Mouse (Mus musculus): ENCODE measurements around the gene Aak1. TPM values are rescaled to one million over a fixed set of nuclear protein-coding genes. Genes with fewer than 3 reads are reported as not detected.
A peak's percentile ranks its signal among the peaks of the same experiment; 100 is the strongest.

The Aak1 gene
- polyA plus RNA-seq, 1 experiment from 2014 or later: 43.9 TPM

DNA sequence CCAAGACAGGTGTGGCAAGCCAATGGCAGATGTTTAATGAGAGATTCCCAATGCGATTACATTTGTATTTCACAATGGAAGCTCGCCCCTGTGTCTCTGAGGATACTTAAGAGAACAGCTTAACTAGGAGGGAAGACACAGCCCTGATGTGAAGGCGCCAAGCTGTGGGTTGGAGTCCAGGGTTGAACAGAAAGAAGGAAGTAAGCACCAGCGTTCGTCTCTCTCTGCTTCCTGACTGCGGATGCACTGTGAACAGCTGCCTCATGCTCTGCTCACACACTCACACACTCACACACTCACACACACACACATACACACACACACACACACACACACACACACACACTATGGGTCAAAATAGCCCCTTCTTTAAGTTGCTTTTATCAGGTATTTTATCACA, 19.5 kb upstream of the Aak1 start:
- Histone ChIP-seq H3K27ac (replicated peaks; ENCODE audit: low read depth, low read length) (no peak overlapping the region), H3K4me2 (ENCODE audit: low read length) (no peak overlapping the region), H3K9me3 (ENCODE audit: control insufficient read depth, low read length) (no peaks in the 10 kb centered on the region), H3K9ac (replicated peaks; ENCODE audit: low read length) (no peak overlapping the region), H3K36me3 (ENCODE audit: control insufficient read depth, insufficient read depth, low read length) (no peaks in the 10 kb centered on the region), H3K4me3 (replicated peaks; ENCODE audit: low read depth, low read length) (no peak overlapping the region), H3K4me1 (ENCODE audit: control insufficient read depth, insufficient read depth, low read length) (no peaks in the 10 kb centered on the region), H3K27me3 (ENCODE audit: control insufficient read depth, insufficient read depth, low read length) (no peaks in the 10 kb centered on the region)
- DNase-seq (no peak), ATAC-seq (ENCODE audit: low FRiP score, low TSS enrichment) (no peak)
- WGBS: 84% methylated on average over 6 of the region's 6 CpGs

DNA sequence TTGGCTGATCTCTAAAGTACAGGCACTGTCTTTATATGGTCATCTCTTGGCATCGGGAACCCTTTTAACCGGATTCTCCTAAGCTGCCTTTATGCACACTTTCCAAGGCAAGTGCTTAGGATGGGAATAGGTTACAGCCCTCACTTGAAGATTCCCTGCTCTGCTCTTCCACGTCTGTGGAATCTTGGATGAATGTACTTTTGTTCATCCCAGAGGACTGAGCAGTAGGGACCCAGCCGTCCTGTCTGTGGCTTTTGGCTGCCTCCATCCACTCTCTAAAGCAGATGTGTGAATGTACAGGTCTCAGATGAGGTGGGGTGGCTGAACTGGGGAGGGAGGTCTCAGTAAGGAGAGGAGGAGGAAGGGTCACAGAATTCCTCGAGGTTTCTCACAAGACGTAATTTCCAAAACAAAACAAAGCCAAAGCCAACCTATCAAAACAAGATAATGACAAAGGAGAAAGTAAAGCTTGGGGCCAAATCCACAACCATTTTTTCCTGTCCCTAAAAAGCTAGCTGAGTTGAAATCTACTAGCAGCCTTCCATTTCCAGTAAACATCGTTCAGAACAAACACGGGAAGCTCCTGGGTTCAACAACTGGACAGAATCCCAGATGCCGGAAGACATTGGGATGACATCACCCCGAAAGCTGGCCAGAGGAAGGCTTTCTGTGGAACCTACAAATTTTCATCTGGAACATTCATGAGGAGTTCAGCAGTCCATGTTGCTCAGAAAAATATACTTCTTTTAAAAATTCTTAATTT, 18.4 kb upstream of the Aak1 start:
- DNase-seq: no peak
- no peaks in the 10 kb centered on the region for H3K27me3 ChIP-seq (ENCODE audit: control insufficient read depth, insufficient read depth, low read length)
- no peak overlapping the region for H3K27ac ChIP-seq (replicated peaks; ENCODE audit: low read depth, low read length)
- no peaks in the 10 kb centered on the region for H3K4me1 ChIP-seq (ENCODE audit: control insufficient read depth, insufficient read depth, low read length)
- H3K36me3 ChIP-seq (ENCODE audit: control insufficient read depth, insufficient read depth, low read length): no peaks in the 10 kb centered on the region
- no peak overlapping the region for H3K9ac ChIP-seq (replicated peaks; ENCODE audit: low read length)
- no peak overlapping the region for H3K4me2 ChIP-seq (ENCODE audit: low read length)
- 83% methylated on average over 10 of the region's 10 CpGs for WGBS
- H3K9me3 ChIP-seq (ENCODE audit: control insufficient read depth, low read length): no peaks in the 10 kb centered on the region
- ATAC-seq (ENCODE audit: low FRiP score, low TSS enrichment): no peak
- H3K4me3 ChIP-seq (replicated peaks; ENCODE audit: low read depth, low read length): no peak overlapping the region

DNA sequence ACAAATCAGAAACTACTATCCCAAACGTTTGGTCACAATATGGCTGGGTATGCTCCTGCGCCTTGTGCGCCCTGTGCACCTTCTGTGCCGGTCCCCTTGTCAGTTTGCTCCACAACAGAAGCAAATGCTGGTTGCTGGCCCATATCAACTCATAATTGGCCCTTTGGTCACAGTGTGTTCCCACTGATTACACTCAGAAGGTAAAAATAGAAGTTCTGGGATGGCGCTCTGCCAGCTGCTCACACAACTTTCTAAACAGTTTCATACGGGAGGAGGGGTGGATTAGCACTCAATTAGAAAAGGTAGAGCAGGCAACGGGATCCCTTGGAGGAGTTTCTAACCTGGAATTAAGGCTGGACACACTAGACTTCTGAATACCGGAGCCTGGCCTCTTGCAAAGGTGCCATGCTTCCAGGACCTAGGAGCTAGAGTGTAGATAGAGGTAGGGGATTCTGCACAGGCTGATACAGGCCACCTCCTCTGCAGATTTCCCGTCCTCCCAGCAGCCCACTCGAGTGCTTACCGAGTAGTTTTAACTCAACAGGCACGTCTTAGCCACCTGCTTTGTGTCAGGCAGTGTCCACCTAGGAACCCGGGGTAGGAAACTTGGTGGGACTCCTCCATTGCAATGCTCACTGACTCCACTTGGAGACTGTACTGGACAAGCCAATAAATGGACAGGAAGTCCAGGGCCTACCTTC, 16.4 kb upstream of the Aak1 start:
- H3K27ac ChIP-seq (replicated peaks; ENCODE audit: low read depth, low read length): no peak overlapping the region
- H3K4me1 ChIP-seq (ENCODE audit: control insufficient read depth, insufficient read depth, low read length): no peaks in the 10 kb centered on the region
- no peak for DNase-seq
- H3K9me3 ChIP-seq (ENCODE audit: control insufficient read depth, low read length): no peaks in the 10 kb centered on the region
- H3K9ac ChIP-seq (replicated peaks; ENCODE audit: low read length): no peak overlapping the region
- H3K27me3 ChIP-seq (ENCODE audit: control insufficient read depth, insufficient read depth, low read length): no peaks in the 10 kb centered on the region
- H3K4me2 ChIP-seq (ENCODE audit: low read length): no peak overlapping the region
- no peak overlapping the region for H3K4me3 ChIP-seq (replicated peaks; ENCODE audit: low read depth, low read length)
- WGBS: 84% methylated on average over 13 of the region's 13 CpGs
- ATAC-seq (ENCODE audit: low FRiP score, low TSS enrichment): no peak
- H3K36me3 ChIP-seq (ENCODE audit: control insufficient read depth, insufficient read depth, low read length): no peaks in the 10 kb centered on the region

DNA sequence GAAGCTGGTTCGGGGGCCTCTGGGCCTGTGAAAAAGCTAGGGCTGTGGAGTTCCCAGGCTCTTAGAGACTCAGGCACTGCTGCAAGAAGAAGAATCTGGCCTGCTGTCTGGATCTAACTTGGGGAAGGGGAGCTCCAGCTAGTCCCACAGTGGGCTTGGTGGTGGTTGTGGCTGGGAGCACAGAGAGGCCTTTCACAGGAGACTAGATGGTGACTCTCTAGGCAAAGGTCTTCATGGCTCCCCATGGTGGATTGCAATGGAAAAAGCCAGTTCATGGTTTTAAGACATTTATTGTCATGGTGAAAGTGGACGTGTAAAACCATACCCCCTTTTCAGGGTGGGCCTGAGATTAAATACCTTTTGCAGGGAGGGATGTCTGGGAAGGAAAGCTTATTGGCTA, 10.2 kb upstream of the Aak1 start:
- no peak for DNase-seq
- H3K9ac ChIP-seq (replicated peaks; ENCODE audit: low read length): no peak overlapping the region
- 72% methylated on average over 2 of the region's 2 CpGs for WGBS
- H3K9me3 ChIP-seq (ENCODE audit: control insufficient read depth, low read length): no peaks in the 10 kb centered on the region
- no peaks in the 10 kb centered on the region for H3K4me1 ChIP-seq (ENCODE audit: control insufficient read depth, insufficient read depth, low read length)
- no peaks in the 10 kb centered on the region for H3K36me3 ChIP-seq (ENCODE audit: control insufficient read depth, insufficient read depth, low read length)
- H3K27me3 ChIP-seq (ENCODE audit: control insufficient read depth, insufficient read depth, low read length): no peaks in the 10 kb centered on the region
- H3K4me2 ChIP-seq (ENCODE audit: low read length): no peak overlapping the region
- no peak overlapping the region for H3K27ac ChIP-seq (replicated peaks; ENCODE audit: low read depth, low read length)
- H3K4me3 ChIP-seq (replicated peaks; ENCODE audit: low read depth, low read length): no peak overlapping the region
- ATAC-seq (ENCODE audit: low FRiP score, low TSS enrichment): no peak

DNA sequence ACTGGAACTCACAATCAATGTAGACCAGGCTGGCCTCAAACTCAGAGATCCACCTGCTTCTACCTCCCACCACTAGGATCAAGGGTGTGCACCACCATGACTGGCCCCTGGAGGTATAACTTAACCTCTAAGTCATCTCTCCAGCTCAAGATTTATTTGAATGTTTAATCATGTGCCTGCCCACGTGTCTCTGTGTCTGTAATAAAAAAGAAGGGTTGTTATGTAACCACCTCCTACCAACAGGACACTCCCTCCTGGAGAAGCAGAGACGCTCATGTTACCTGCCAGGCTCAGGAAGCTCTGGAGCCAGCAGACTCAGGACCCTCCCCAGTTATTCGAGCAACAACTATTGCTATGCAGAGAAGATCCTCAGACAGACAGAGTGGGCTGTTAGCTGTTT, 7.4 kb upstream of the Aak1 start:
- WGBS: 66% methylated on average over 3 of the region's 3 CpGs

DNA sequence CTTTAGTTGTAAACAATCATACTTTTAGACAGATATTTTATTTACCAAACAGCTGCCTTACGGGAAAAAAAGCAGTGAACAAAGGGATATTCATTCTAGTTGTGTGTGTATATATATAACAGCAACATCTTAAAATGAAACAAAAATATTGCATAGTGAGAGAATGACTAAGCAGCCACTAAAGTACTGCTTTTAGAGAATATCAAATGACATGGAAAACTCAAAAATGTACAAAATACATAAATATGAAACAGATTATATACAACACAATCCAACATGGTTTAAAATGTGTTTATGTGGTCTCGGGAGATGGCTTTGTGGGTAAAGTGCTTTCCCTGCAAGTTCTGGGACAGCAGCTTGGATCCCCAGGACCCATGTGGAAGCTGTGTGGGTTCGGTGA, 5.7 kb upstream of the Aak1 start:
- Histone ChIP-seq H3K36me3 (ENCODE audit: control insufficient read depth, insufficient read depth, low read length) (no peaks in the 10 kb centered on the region), H3K4me3 (replicated peaks; ENCODE audit: low read depth, low read length) (no peak overlapping the region), H3K4me1 (ENCODE audit: control insufficient read depth, insufficient read depth, low read length) (0 out of 2 replicates have a peak, but pooled peaks cover 10% of the 10 kb centered on the region), H3K4me2 (ENCODE audit: low read length) (no peak overlapping the region), H3K27me3 (ENCODE audit: control insufficient read depth, insufficient read depth, low read length) (no peaks in the 10 kb centered on the region), H3K9ac (replicated peaks; ENCODE audit: low read length) (no peak overlapping the region), H3K9me3 (ENCODE audit: control insufficient read depth, low read length) (no peaks in the 10 kb centered on the region), H3K27ac (replicated peaks; ENCODE audit: low read depth, low read length) (no peak overlapping the region)
- DNase-seq (no peak), ATAC-seq (ENCODE audit: low FRiP score, low TSS enrichment) (no peak)
- 87% methylated on average over 3 of the region's 3 CpGs for WGBS

More for the DNA sequence above, 7.4 kb upstream of the Aak1 start:
- Histone ChIP-seq H3K4me1 (ENCODE audit: control insufficient read depth, insufficient read depth, low read length) (no peaks in the 10 kb centered on the region), H3K4me3 (replicated peaks; ENCODE audit: low read depth, low read length) (no peak overlapping the region), H3K9ac (replicated peaks; ENCODE audit: low read length) (no peak overlapping the region), H3K9me3 (ENCODE audit: control insufficient read depth, low read length) (no peaks in the 10 kb centered on the region), H3K4me2 (ENCODE audit: low read length) (no peak overlapping the region), H3K27me3 (ENCODE audit: control insufficient read depth, insufficient read depth, low read length) (no peaks in the 10 kb centered on the region), H3K27ac (replicated peaks; ENCODE audit: low read depth, low read length) (no peak overlapping the region), H3K36me3 (ENCODE audit: control insufficient read depth, insufficient read depth, low read length) (no peaks in the 10 kb centered on the region)
- ATAC-seq (ENCODE audit: low FRiP score, low TSS enrichment) (no peak), DNase-seq (no peak)

DNA sequence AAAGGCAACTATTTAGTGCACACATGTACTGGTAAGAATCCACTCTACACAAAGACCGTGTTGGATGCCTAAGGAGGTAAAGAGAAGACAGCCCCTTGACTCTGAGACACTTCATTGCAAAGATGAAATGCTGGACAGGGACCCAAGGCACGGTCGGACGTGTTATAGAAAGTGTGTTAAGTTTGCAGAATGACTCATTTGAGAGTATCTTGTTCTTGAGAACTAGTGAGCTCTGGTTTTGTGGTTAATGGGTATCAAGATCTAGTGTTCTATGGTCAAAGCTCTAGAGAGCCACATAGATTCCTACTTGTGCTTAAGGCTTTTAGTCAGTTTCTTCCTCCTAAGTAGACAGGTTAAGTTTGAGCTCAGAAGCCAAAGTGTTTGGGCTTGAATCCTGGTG, 2.9 kb upstream of the Aak1 start:
- Histone ChIP-seq H3K36me3 (ENCODE audit: control insufficient read depth, insufficient read depth, low read length) (no peaks in the 10 kb centered on the region), H3K4me2 (ENCODE audit: low read length) (no peak overlapping the region), H3K27me3 (ENCODE audit: control insufficient read depth, insufficient read depth, low read length) (no peaks in the 10 kb centered on the region), H3K4me3 (replicated peaks; ENCODE audit: low read depth, low read length) (no peak overlapping the region), H3K27ac (replicated peaks; ENCODE audit: low read depth, low read length) (no peak overlapping the region), H3K4me1 (ENCODE audit: control insufficient read depth, insufficient read depth, low read length) (peaks cover 18% of the 10 kb centered on the region), H3K9me3 (ENCODE audit: control insufficient read depth, low read length) (no peaks in the 10 kb centered on the region), H3K9ac (replicated peaks; ENCODE audit: low read length) (no peak overlapping the region)
- DNase-seq: no peak
- 94% methylated on average over 4 of the region's 4 CpGs for WGBS
- no peak for ATAC-seq (ENCODE audit: low FRiP score, low TSS enrichment)

DNA sequence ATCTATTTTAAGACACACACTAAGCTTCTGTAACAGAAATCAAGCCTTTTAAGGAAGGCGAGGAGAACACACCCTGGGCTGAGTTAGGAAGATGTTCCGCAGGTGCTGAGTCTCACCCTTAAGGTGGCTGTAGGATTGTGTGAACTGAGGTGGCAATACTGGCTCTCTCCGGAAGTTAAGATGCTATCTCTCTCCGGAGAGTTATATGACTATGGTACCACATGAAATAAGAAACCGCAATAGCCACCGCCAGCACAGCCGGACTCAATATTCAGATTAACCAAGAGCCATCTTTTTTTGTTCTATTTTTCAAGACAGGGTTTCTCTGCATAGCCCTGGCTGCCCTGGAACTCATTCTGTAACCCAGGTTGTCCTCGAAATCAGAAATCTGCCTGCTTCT, 1.5 kb upstream of the Aak1 start:
- peak overlapping the region; percentile 80 for H3K9ac ChIP-seq (replicated peaks; ENCODE audit: low read length)

DNA sequence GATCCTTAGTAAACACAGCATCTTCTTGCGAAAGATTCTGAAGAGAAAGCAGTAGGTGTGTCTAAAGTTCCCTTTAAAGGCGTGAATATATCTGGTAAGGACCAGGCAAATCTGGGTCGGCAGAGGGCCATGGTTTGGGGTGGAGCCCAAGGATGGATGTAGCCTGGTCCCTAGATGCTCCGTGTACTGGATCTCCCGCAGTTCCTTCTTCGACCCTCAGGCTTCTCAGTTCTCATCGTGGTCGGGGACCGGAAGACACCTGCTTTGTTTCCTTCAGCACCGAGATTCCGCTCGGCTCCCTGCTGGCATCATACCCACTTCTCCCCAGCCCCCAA, 770 bp upstream of the Aak1 start:
- H3K36me3 ChIP-seq (ENCODE audit: control insufficient read depth, insufficient read depth, low read length): no peaks in the 10 kb centered on the region
- peak overlapping the region; percentile 97 for H3K27ac ChIP-seq (replicated peaks; ENCODE audit: low read depth, low read length)
- ATAC-seq (ENCODE audit: low FRiP score, low TSS enrichment): no peak
- DNase-seq: no peak
- H3K27me3 ChIP-seq (ENCODE audit: control insufficient read depth, insufficient read depth, low read length): no peaks in the 10 kb centered on the region
- peak overlapping the region; percentile 81 for H3K4me3 ChIP-seq (replicated peaks; ENCODE audit: low read depth, low read length)
- H3K9me3 ChIP-seq (ENCODE audit: control insufficient read depth, low read length): no peaks in the 10 kb centered on the region
- peak overlapping the region; percentile 80 for H3K9ac ChIP-seq (replicated peaks; ENCODE audit: low read length)
- peaks cover 35% of the 10 kb centered on the region for H3K4me1 ChIP-seq (ENCODE audit: control insufficient read depth, insufficient read depth, low read length)
- H3K4me2 ChIP-seq (ENCODE audit: low read length): peak overlapping the region; percentile 88
- WGBS: 2% methylated on average over 12 of the region's 12 CpGs

More for the DNA sequence above, 1.5 kb upstream of the Aak1 start:
- peak overlapping the region; percentile 81 for H3K4me3 ChIP-seq (replicated peaks; ENCODE audit: low read depth, low read length)
- H3K4me1 ChIP-seq (ENCODE audit: control insufficient read depth, insufficient read depth, low read length): peaks cover 30% of the 10 kb centered on the region
- H3K36me3 ChIP-seq (ENCODE audit: control insufficient read depth, insufficient read depth, low read length): no peaks in the 10 kb centered on the region
- ATAC-seq (ENCODE audit: low FRiP score, low TSS enrichment) (no peak), DNase-seq (no peak)
- peak overlapping the region; percentile 88 for H3K4me2 ChIP-seq (ENCODE audit: low read length)
- H3K27ac ChIP-seq (replicated peaks; ENCODE audit: low read depth, low read length): no peak overlapping the region
- H3K9me3 ChIP-seq (ENCODE audit: control insufficient read depth, low read length): no peaks in the 10 kb centered on the region
- H3K27me3 ChIP-seq (ENCODE audit: control insufficient read depth, insufficient read depth, low read length): no peaks in the 10 kb centered on the region
- 95% methylated on average over 8 of the region's 8 CpGs for WGBS
